Mouse (Mus musculus) thymus, adult 2 months (tissue): ENCODE measurements around the gene Gcnt1.

Experiments used
- CTCF ChIP-seq: fragments of 200-500 bp; IDR thresholded peaks from 2 replicates; pipeline ENCODE4 v1.5.1; 2012; ENCODE audit warnings: mild to moderate bottlenecking, control low read depth, low read length, moderate library complexity, borderline replicate concordance; ENCODE audit not compliant: control insufficient read depth, poor library complexity, insufficient read depth; ENCODE audit errors: extremely low read depth
- POLR2A ChIP-seq: fragments of 200-500 bp; IDR thresholded peaks from 2 replicates; pipeline ENCODE4 v1.6.1; 2012; ENCODE audit warnings: mild to moderate bottlenecking, low read length, control low read depth, moderate library complexity; ENCODE audit not compliant: control insufficient read depth, poor library complexity, insufficient read depth; ENCODE audit errors: extremely low read depth

- TF ChIP-seq CTCF (no peak), POLR2A (no peak)
Measured at GRCm38 (mm10) chr19:17364741-17365140, 7.9 kb downstream of the Gcnt1 start.
